Mouse (Mus musculus) heart, embryonic 13.5 days (tissue): ENCODE data around the gene Cdhr4. TPM values are rescaled to one million over a fixed set of nuclear protein-coding genes. Genes with fewer than 3 reads are reported as not detected.

ENCODE experiments used
- polyA plus RNA-seq: library from polyadenylated mRNA; unstranded; fragments of >200 nt; fragmentation: Nextera tagmentation; extraction: Ambion mirVana; gene quantifications from 2 replicates; pipeline ENCODE4 v1.2.1, GENCODE M21; 2015

Cdhr4 gene
- polyA plus RNA-seq, 1 experiment from 2014 or later = 7.7 TPM

Other genes with a start within 250 kb of the Cdhr4 start
- gene Rbm5, start 221.5 kb upstream of the Cdhr4 start, polyA plus RNA-seq = 121 and 125 TPM in 2 replicates
- 46.5 and 48.4 TPM in 2 replicates for gene Rbm6, start 119.3 kb upstream of the Cdhr4 start, polyA plus RNA-seq
- 8.1 and 9.1 TPM in 2 replicates for gene Mon1a, start 104.3 kb upstream of the Cdhr4 start, polyA plus RNA-seq
- 2.7 and 4.1 TPM in 2 replicates for gene Mst1r, start 85.6 kb upstream of the Cdhr4 start, polyA plus RNA-seq
- gene Actl11, start 64.0 kb upstream of the Cdhr4 start, polyA plus RNA-seq = not detected in 2 replicates
- 0.63 and 1.0 TPM in 2 replicates for gene Camkv, start 56.8 kb upstream of the Cdhr4 start, polyA plus RNA-seq
- gene Traip, start 42.4 kb upstream of the Cdhr4 start, polyA plus RNA-seq = 11.9 and 12.4 TPM in 2 replicates
- 31.7 and 35.0 TPM in 2 replicates for gene Uba7, start 17.0 kb upstream of the Cdhr4 start, polyA plus RNA-seq
- gene Gm20661, start 9.4 kb upstream of the Cdhr4 start, polyA plus RNA-seq = 3.8 and 4.6 TPM in 2 replicates
- gene Inka1, start 6.6 kb upstream of the Cdhr4 start, polyA plus RNA-seq = 50.6 and 52.7 TPM in 2 replicates
- 0.71 TPM in 1 of 2 replicates, not detected in the other for gene Gm20662, start 3.9 kb downstream of the Cdhr4 start, polyA plus RNA-seq
- 37.0 and 40.7 TPM in 2 replicates for gene Ip6k1, start 10.0 kb downstream of the Cdhr4 start, polyA plus RNA-seq
- gene Gmppb, start 56.7 kb downstream of the Cdhr4 start, polyA plus RNA-seq = 21.4 and 23.3 TPM in 2 replicates
- 1.9 and 2.3 TPM in 2 replicates for gene Amigo3, start 60.7 kb downstream of the Cdhr4 start, polyA plus RNA-seq
- gene Mst1, start 87.9 kb downstream of the Cdhr4 start, polyA plus RNA-seq = 0.20 and 0.59 TPM in 2 replicates
- 29.4 and 30.9 TPM in 2 replicates for gene Rnf123, start 90.8 kb downstream of the Cdhr4 start, polyA plus RNA-seq
- gene Apeh, start 102.1 kb downstream of the Cdhr4 start, polyA plus RNA-seq = 51.3 and 62.5 TPM in 2 replicates
- 0.32 and 0.36 TPM in 2 replicates for gene Bsn, start 197.9 kb downstream of the Cdhr4 start, polyA plus RNA-seq